Mouse (Mus musculus): Measurements from ENCODE around the gene Zfr2.
"Not testable (repeated sequence)": the region's sequence is repeated elsewhere in the genome, so short reads cannot be mapped to it uniquely, and the experiment has no call there.

The Zfr2 gene

GRCm38 (mm10) chr10:81202978-81203720 lies 29.8 kb upstream of the Zfr2 start:
- DNase-seq: no peak

DNA sequence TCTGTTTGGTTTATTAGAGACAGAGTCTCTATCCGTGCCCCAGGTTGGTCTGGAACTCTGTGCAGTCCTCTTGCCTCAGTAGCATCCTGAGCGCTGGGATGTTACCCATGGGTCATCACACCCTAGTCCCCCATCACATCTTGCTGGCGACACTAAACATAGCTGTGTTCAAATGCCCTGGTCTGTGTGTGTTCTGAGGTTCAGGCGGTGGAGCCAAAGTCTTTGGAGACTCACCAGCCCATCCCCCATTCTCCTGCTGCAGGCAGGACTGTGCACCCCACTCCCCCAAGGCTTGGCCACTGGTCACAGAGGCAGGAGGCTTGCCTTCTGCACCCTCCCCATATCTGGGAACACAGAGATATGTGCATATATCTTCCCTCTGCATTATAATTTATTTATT lies 28.8 kb upstream of the Zfr2 start:
- no peak for DNase-seq

DNA sequence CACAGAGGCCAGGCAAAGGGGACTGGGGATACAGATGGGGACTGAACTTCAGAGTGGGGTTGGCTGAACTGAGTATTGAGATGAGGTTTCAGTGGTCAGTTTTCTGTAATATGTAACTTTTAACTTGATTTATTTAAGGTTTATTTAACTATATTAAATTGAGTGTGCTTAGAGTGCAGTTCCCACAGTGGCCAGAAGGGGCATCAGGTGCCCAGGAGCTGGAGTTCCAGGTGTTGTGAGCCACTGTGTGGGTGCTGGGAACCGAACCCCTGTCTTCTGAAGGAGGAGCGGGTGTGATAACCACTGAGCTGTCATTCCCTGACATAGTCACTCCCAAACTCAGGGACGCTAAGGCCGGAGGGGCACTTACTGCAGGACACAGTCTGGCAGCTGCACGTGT lies 22.8 kb upstream of the Zfr2 start:
- no peak for DNase-seq

- DNase-seq: no peak
Observed at GRCm38 (mm10) chr10:81216260-81216659, 16.7 kb upstream of the Zfr2 start.

GRCm38 (mm10) chr10:81216810-81217209 lies 16.1 kb upstream of the Zfr2 start:
- no peak for DNase-seq

DNA sequence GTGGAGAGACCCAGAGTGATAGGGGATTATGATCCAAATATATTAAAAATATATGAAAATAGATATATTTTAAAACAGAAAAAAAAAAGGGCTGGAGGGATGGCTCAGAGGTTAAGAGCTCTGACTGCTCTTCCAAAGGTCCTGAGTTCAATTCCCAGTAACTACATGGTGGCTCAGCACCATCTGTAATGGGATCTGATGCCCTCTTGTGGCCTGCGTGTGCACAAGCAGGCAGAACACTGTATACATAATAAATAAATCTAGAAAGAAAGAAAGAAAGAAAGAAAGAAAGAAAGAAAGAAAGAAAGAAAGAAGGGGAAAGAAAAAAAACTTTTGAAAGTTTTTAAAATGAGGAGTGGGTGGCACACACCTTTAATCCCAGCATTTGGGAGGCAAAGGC lies 15.7 kb upstream of the Zfr2 start:
- DNase-seq: peak; percentile 35

- peak; percentile 84 for DNase-seq
Observed at GRCm38 (mm10) chr10:81217964-81218363, 15.0 kb upstream of the Zfr2 start.

- no peak for DNase-seq
Observed at GRCm38 (mm10) chr10:81221402-81222015, 11.4 kb upstream of the Zfr2 start.

- not testable (repeated sequence) for DNase-seq
Observed at GRCm38 (mm10) chr10:81223731-81224130, 9.2 kb upstream of the Zfr2 start.

DNA sequence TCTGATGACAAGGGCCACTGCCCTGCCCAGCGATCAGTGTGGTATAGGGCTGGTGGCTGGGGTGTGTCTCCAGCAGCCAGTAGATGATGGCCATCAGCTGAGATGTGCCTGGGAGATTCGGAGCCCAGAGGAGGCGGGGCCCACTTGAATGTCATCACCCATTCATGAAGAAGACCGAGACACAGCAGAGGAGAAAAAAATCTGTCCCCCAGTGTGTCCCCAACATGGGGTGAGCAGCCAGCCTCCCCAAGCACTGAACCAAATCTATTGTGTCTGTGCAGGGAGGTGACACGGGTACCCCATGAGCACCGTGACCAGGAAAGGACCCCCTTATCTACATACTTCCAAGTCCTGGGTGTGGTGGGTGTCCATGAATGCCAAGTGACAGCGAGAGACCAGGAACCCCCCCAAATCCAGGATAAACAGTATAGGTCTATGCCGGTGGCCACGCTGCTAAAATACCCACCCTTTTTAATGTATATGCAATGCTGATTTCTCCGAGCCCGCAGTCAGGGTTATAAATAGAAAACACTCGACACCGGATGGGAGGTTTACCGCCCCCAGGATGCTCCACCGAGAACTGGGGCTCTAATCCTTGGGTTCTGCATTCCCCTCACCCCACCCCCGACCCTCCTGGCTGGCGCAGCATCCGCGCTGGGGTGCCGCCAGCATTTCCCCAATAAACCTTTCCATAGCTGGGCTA lies 3.1 kb upstream of the Zfr2 start:
- no peak for DNase-seq

DNA sequence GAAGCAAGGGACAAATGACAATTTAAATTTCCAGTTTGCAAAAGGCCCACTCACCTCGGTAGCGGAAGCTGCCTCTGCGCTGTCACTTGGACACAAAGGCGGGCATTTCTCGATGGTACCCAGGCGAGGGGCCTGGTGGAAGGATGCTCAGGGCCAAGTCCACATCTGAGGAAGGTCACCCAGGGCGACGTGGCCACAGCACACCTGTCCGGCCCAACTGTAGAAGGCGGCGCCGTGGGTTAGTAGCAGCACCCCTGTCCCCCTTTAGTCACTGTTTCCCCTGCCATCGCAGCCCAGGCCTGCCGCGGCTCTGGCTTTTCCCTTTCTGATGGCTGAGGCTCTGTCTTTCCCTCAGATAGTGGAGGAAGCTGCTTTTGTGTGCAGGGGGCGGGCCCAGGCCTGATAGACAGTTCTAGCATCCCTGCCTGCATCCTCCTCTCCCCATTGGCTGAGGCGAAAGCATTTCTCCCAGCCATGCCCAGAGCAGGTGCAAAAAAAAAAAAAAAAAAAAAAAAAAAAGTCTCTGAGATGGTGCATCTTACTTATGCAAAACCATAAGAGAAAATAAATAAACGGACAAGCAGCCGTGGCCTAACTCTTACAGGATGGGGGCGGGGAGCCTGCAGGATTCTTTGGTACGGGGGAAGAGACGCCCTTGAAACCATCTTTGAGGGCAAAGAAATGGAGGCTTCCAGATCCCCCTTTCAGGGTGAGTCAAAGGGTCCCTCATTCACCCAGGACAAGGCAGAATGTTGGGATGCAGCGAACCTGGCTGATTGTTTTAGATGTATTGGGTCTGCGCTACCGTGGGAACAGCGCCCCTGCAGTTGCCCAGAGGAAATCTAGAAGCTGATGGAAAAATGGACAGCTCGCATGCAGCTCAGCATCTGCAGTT lies 2.3 kb upstream of the Zfr2 start, which contains the start of gene Atcay:
Atcay (minus strand) TSS at position 396 of the 895 bp plus-strand sequence.
- DNase-seq: no peak

- no peak for DNase-seq
Observed at GRCm38 (mm10) chr10:81231436-81231835, 1.5 kb upstream of the Zfr2 start.

GRCm38 (mm10) chr10:81233226-81233585 lies 251 bp downstream of the Zfr2 start:
- no peak for DNase-seq

GRCm38 (mm10) chr10:81234206-81234605 lies 1.3 kb downstream of the Zfr2 start:
- DNase-seq: no peak

GRCm38 (mm10) chr10:81236471-81237268 lies 3.7 kb downstream of the Zfr2 start:
- no peak for DNase-seq

DNA sequence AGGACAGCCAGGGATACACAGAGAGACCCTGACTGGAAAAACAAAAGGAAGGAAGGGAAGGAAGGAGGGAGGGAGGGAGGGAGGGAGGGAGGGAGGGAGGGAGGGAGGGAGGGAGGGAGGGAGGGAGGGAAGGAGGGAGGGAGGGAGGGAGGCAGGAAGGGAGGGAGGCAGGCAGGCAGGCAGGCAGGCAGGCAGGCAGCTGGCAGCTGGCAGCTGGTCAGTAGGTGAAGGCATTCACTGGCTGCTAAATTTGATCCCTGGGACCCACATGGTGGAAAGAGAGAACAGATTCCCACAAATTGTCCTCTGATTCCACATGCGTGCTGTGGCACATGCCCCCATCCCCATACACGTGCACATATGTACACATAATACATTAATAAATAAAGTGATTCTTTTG lies 5.7 kb downstream of the Zfr2 start:
- no peak for DNase-seq

DNA sequence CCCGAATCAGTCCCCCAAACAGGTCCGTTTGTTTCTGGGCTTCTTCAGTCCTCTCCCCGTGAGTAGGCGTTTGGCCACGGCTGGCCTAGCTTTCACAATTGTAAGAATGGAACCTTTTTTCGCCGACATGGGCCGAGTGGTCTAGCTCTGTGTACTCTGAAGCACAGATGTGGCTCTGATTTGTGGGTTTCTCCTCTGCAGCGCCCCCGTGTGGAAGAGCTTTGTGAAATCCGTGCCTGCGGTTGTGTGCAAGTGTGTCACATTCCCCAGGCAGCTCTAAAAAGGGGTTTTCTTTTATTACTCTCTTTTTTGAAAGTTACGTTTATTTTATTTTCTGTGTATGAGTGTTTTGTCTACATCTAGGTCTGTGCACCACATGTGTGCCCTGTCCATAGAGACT lies 7.9 kb downstream of the Zfr2 start:
- peak; percentile 56 for DNase-seq

GRCm38 (mm10) chr10:81242021-81242420 lies 9.1 kb downstream of the Zfr2 start:
- no peak for DNase-seq

DNA sequence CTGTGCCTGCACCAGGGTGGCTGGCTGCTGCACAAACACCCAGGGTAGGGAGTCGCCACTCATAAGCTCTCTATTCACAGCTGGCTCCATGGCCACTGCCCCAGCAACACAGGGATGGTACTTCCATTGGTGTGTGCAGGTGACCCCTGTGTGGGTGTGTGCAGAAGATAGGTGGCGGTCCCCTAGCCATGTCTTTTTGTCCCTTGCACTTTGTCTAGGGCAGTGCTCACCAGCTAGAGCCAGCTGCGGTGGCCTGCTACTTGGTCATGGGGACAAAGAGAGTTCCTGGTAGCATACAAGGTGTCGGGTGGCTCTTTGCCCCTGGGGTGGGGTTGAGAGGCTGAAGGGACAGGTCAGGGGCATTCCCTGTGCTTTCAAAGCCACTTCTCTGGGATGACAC lies 11.2 kb downstream of the Zfr2 start:
- no peak for DNase-seq

DNA sequence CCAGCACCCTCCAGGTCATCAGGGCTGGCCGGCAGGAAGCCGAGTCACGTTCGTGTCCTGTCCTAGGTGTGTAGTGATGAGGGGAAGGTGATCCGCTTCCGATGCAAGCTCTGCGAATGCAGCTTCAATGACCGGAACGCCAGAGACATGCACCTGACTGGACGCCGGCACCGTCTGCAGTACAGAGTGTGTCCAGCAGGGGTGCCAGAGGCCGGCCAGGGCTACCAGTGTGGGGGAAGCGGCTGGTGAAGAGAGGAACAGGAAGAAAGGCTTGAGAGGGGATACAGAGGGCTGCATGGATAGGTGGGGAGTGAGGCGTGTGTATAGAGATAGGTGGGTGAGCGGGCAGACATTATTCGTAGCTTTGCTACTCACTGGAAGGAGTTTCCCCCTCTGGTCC lies 11.6 kb downstream of the Zfr2 start:
- DNase-seq: peak; percentile 86

DNA sequence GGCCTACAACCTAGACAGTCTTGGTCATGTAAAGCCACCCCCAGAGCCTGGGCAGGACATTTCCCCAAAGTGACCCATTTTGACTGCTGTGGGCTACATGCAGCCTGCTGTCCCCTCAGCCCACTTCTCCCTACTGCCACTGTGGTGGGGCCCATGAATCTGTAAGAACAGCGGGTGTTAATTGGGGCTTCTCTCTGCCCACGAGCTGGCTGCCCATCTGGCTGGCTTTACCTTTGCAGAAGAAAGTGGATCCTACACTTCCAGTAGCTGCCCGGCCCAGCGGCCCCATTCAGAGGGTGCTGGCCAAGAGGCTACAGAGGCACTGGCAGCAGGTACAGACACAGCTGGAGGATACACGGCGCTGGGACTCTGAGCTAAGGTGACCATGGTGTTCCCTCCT lies 12.2 kb downstream of the Zfr2 start:
- no peak for DNase-seq

DNA sequence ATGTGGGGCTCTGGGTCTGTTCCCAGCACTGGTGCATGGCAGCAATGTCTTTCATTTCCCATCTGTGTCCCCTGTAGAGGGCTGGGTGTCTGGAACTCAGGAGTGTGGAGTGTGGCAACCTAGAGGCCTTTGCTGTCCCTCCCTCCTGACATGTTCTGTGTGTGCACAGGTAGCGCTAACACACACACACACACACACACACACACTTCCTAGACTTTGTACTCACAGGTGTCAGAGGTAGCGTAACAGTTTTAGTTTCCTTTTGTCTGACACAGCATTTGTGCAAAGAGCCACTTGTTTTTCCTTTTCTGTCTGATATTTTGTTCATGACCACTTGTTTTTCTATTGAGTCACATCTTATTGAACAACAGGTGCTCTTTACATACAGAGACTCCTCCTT lies 14.8 kb downstream of the Zfr2 start:
- DNase-seq: no peak

All from lung, postnatal 14 days (tissue).